Mouse (Mus musculus) MEL (cell line): Measurements from ENCODE around the gene Cnga3. TPM values are rescaled to one million over a fixed set of nuclear protein-coding genes. Genes with fewer than 3 reads are reported as not detected.

Experiments
- DNase-seq: peaks from one replicate; pipeline ENCODE4 v3.0.0; 2011; ENCODE audit warnings: low read depth, low spot score
- H3K27ac ChIP-seq: 2 replicates; pipeline ENCODE4 v1.5.1; 2012; ENCODE audit warnings: low read depth, mild to moderate bottlenecking, control low read depth, low read length, moderate library complexity; ENCODE audit not compliant: control insufficient read depth
- H3K27me3 ChIP-seq, 2 experiments: fragments of 150-350 bp in 1 of 2; sonication (generic) in 1 of 2; 2 replicates each; pipeline ENCODE4 v1.6.1; 2012; ENCODE audit warnings: low read length in 2 of 2, mild to moderate bottlenecking in 2 of 2, improper control_type of control experiment in 1 of 2, moderate library complexity in 1 of 2; ENCODE audit not compliant: insufficient read depth in 2 of 2, control insufficient read depth in 1 of 2
- H3K36me3 ChIP-seq, 2 experiments: 2 replicates each; pipeline ENCODE4 v1.6.1; 2012 to 2014; ENCODE audit warnings: low read length in 2 of 2, improper control_type of control experiment in 1 of 2, inconsistent platforms in 1 of 2, mild to moderate bottlenecking in 1 of 2; ENCODE audit not compliant: insufficient read depth in 2 of 2, control insufficient read depth in 1 of 2
- H3K4me1 ChIP-seq, 2 experiments: fragments of 150-350 bp in 1 of 2; sonication (generic) in 1 of 2; 2 replicates each; pipeline ENCODE4 v1.6.1; 2012; ENCODE audit warnings: low read length in 2 of 2, improper control_type of control experiment in 1 of 2, mild to moderate bottlenecking in 1 of 2; ENCODE audit not compliant: insufficient read depth in 2 of 2, control insufficient read depth in 1 of 2
- H3K4me3 ChIP-seq, 2 experiments: fragments of 150-350 bp in 1 of 2; sonication (generic) in 1 of 2; 2 replicates each; pipeline ENCODE4 v1.5.1; 2012; ENCODE audit warnings: low read depth in 2 of 2, low read length in 2 of 2, mild to moderate bottlenecking in 2 of 2, moderate library complexity in 2 of 2, control low read depth in 1 of 2, improper control_type of control experiment in 1 of 2; ENCODE audit not compliant: control insufficient read depth in 1 of 2, insufficient read depth in 1 of 2
- H3K79me2 ChIP-seq: 2 replicates; pipeline ENCODE4 v1.6.1; 2012; ENCODE audit warnings: mild to moderate bottlenecking, low read length, moderate library complexity; ENCODE audit not compliant: control insufficient read depth, poor library complexity, insufficient read depth
- H3K9ac ChIP-seq: 2 replicates; pipeline ENCODE4 v1.6.1; 2012; ENCODE audit warnings: low read depth, mild to moderate bottlenecking, control low read depth, low read length, moderate library complexity; ENCODE audit not compliant: control insufficient read depth, poor library complexity, severe bottlenecking
- H3K9me3 ChIP-seq: fragments of 150-350 bp; sonication (generic); replicated peaks from 2 replicates; pipeline ENCODE4 v1.6.1; 2012; ENCODE audit warnings: mild to moderate bottlenecking, low read length, improper control_type of control experiment, moderate library complexity; ENCODE audit not compliant: insufficient read depth
- BHLHE40 ChIP-seq: IDR thresholded peaks from 2 replicates; pipeline ENCODE4 v1.6.1; 2012; ENCODE audit warnings: low read depth, mild to moderate bottlenecking, inconsistent platforms, low read length, improper control_type of control experiment, borderline replicate concordance
- CHD1 ChIP-seq: IDR thresholded peaks from 2 replicates; pipeline ENCODE4 v1.6.1; 2012; ENCODE audit warnings: low read depth, mild to moderate bottlenecking, inconsistent platforms, low read length, improper control_type of control experiment
- JUND ChIP-seq: IDR thresholded peaks from 2 replicates; pipeline ENCODE4 v1.6.1; 2011; ENCODE audit warnings: low read depth, mild to moderate bottlenecking, improper control_type of control experiment, low read length
- MAZ ChIP-seq: IDR thresholded peaks from 2 replicates; pipeline ENCODE4 v1.6.1; 2012; ENCODE audit warnings: low read depth, mild to moderate bottlenecking, inconsistent platforms, low read length, improper control_type of control experiment
- MXI1 ChIP-seq: IDR thresholded peaks from 2 replicates; pipeline ENCODE4 v1.6.1; 2011; ENCODE audit warnings: mild to moderate bottlenecking, low read depth, low read length, improper control_type of control experiment
- POLR2A ChIP-seq, 2 experiments: IDR thresholded peaks; 2 replicates each; pipeline ENCODE4 v1.6.1; 2011 to 2012; ENCODE audit warnings: low read length in 2 of 2, mild to moderate bottlenecking in 2 of 2, control low read depth in 1 of 2, improper control_type of control experiment in 1 of 2, low read depth in 1 of 2, moderate library complexity in 1 of 2; ENCODE audit not compliant: control insufficient read depth in 1 of 2, insufficient read depth in 1 of 2, poor library complexity in 1 of 2
- SMC3 ChIP-seq: IDR thresholded peaks from 2 replicates; pipeline ENCODE4 v1.6.1; 2011; ENCODE audit warnings: low read depth, low read length, improper control_type of control experiment
- TAL1 ChIP-seq: IDR thresholded peaks from 2 replicates; pipeline ENCODE4 v1.6.1; 2012; ENCODE audit warnings: mild to moderate bottlenecking, inconsistent platforms, low read length, moderate library complexity, mixed read lengths
- TCF12 ChIP-seq: IDR thresholded peaks from 2 replicates; pipeline ENCODE4 v1.6.1; 2014; ENCODE audit warnings: low read depth, mild to moderate bottlenecking, inconsistent platforms, low read length, improper control_type of control experiment, moderate library complexity
- UBTF ChIP-seq: IDR thresholded peaks from 2 replicates; pipeline ENCODE4 v1.6.1; 2012; ENCODE audit warnings: low read depth, mild to moderate bottlenecking, inconsistent platforms, low read length, improper control_type of control experiment, moderate library complexity, borderline replicate concordance; ENCODE audit not compliant: insufficient read depth
- ZKSCAN1 ChIP-seq: IDR thresholded peaks from 2 replicates; pipeline ENCODE4 v1.6.1; 2012; ENCODE audit warnings: low read depth, mild to moderate bottlenecking, inconsistent platforms, low read length, improper control_type of control experiment, moderate library complexity
- ZMIZ1 ChIP-seq: IDR thresholded peaks from 2 replicates; pipeline ENCODE4 v1.6.1; 2012; ENCODE audit warnings: low read depth, mild to moderate bottlenecking, inconsistent platforms, low read length, improper control_type of control experiment, moderate library complexity
- polyA plus RNA-seq, 2 experiments: library from polyadenylated mRNA; stranded (reverse) in 1 of 2; unstranded in 1 of 2; fragments of >175 nt in 1 of 2; fragments of >200 nt in 1 of 2; gene quantifications; 2 replicates each; pipeline versions ENCODE4 v1.2.1 to v1.2.4; 2012; ENCODE audit warnings: low replicate concordance in 2 of 2, low read depth in 1 of 2; ENCODE audit not compliant: insufficient read length in 2 of 2, insufficient read depth in 1 of 2, missing spikeins in 1 of 2
- total RNA-seq: library from RNA; depleted of rRNA; stranded (reverse); fragments of 300-350 nt; gene quantifications from 2 replicates; pipeline ENCODE4 v1.2.3, GENCODE M21; 2012

Gene Cnga3
- total and polyA plus RNA-seq, 3 experiments: 0.04 TPM; not detected in 2

DNA sequence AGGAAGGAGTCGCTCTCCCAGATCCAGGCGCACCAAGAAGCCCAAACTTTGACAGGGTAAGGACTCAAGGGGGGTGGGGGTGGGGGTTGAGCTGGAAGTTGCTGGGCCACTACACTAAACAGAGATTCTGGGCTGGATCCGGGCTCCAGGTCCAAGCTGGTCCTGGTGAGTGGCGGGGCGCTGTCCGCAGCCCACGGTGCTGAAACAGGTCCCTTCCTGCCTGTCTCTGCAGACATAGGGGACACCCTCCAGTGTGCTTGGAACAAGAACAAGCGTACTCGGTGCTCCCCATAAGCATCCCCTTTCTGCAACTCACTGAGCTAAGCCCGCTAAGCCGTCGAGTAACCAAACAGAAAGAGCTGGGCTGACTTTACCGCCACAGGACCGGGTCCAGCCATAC, 4.2 kb downstream of the Cnga3 start:
- no peak for TF ChIP-seq SMC3
- no peak for TF ChIP-seq TAL1
- Histone ChIP-seq H3K4me1 (no peaks in the 10 kb centered on the region), H3K9ac (no peak overlapping the region), H3K36me3 (no peaks in the 10 kb centered on the region), H3K27me3 (no peaks in the 10 kb centered on the region), H3K79me2 (no peaks in the 10 kb centered on the region), H3K27ac (no peak overlapping the region), H3K4me3 (no peak overlapping the region), H3K9me3 (no peaks in the 10 kb centered on the region)
- peak; percentile 41 for DNase-seq

DNA sequence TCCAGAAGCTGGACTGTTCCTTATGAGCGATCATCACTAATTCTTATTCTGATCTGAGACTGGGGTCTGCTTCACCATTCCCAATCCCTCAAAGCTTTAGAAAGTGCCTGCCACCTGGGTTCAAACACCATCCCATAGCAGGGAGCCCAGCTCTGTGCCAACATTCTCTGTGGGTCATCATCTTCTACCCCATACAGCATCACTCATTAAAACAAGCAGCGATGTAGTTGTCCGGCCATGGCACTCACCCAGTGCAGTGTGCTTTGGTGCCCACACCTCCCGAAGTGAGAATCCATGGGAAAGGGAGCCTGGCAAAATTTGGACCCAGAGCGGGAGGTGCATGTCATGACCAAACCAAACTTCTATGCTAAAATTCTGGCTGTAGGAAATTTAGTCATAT, 5.4 kb downstream of the Cnga3 start:
- Histone ChIP-seq H3K9me3 (no peaks in the 10 kb centered on the region), H3K27me3 (no peaks in the 10 kb centered on the region), H3K9ac (no peak overlapping the region), H3K27ac (no peak overlapping the region), H3K79me2 (no peaks in the 10 kb centered on the region), H3K36me3 (no peaks in the 10 kb centered on the region), H3K4me3 (no peak overlapping the region)
- no peak for DNase-seq
- no peak for TF ChIP-seq SMC3
- no peak for TF ChIP-seq ZKSCAN1
- TF ChIP-seq JUND: no peak
- TF ChIP-seq CHD1: no peak
- no peak for TF ChIP-seq ZMIZ1
- no peak for TF ChIP-seq BHLHE40
- TF ChIP-seq, all 39 proteins: peak for 0
- H3K4me1 ChIP-seq: no peaks in the 10 kb centered on the region

GRCm38 (mm10) chr1:37220134-37220907, 6.1 kb downstream of the Cnga3 start:
- Histone ChIP-seq H3K4me3 (no peak overlapping the region), H3K27ac (no peak overlapping the region), H3K36me3 (no peaks in the 10 kb centered on the region), H3K4me1 (no peaks in the 10 kb centered on the region), H3K9ac (no peak overlapping the region), H3K79me2 (no peaks in the 10 kb centered on the region), H3K27me3 (no peaks in the 10 kb centered on the region; a peak in 1 of 4 replicates), H3K9me3 (no peaks in the 10 kb centered on the region)
- DNase-seq: no peak
- TF ChIP-seq MAZ (no peak), TCF12 (no peak), UBTF (no peak), TAL1 (no peak), JUND (no peak), MXI1 (no peak), POLR2A (IDR thresholded peaks at IDR 0.05; ENCODE audit: control insufficient read depth in 1 of 2, insufficient read depth in 1 of 2, low read depth in 1 of 2, low read length in 2 of 2, poor library complexity in 1 of 2) (no peak)
